Mouse (Mus musculus) stomach, embryonic 16.5 days (tissue): Measurements from ENCODE around the gene Dnajc10. TPM values are rescaled to one million over a fixed set of nuclear protein-coding genes. Genes with fewer than 3 reads are reported as not detected.

Source experiments
- ATAC-seq: fragments of 200-750 bp; cut with Nextera tagmentation; 2 replicates; pipeline ENCODE4 v1.8.0; 2017; ENCODE audit warnings: moderate number of reproducible peaks, moderate TSS enrichment; ENCODE audit not compliant: insufficient read depth, low FRiP score
- H3K27ac ChIP-seq: fragments of 300-500 bp; sonication (generic); 2 replicates; pipeline ENCODE4 v1.5.1; 2014; ENCODE audit warnings: low read length
- H3K27me3 ChIP-seq: fragments of 300-500 bp; sonication (generic); 2 replicates; pipeline ENCODE4 v1.6.1; 2014; ENCODE audit warnings: low read length, control low read depth, mixed read lengths; ENCODE audit not compliant: control insufficient read depth, insufficient read depth
- H3K36me3 ChIP-seq: fragments of 300-500 bp; sonication (generic); 2 replicates; pipeline ENCODE4 v1.6.1; 2014; ENCODE audit warnings: low read length; ENCODE audit not compliant: control insufficient read depth, insufficient read depth
- H3K4me1 ChIP-seq: fragments of 300-500 bp; sonication (generic); 2 replicates; pipeline ENCODE4 v1.6.1; 2014; ENCODE audit warnings: low read length, control low read depth, mixed read lengths; ENCODE audit not compliant: control insufficient read depth, insufficient read depth
- H3K4me2 ChIP-seq: fragments of 300-500 bp; sonication (generic); 2 replicates; pipeline ENCODE4 v1.6.1; 2014; ENCODE audit warnings: low read depth, low read length, mixed read lengths
- H3K4me3 ChIP-seq: fragments of 300-500 bp; sonication (generic); replicated peaks from 2 replicates; pipeline ENCODE4 v1.5.1; 2014; ENCODE audit warnings: mild to moderate bottlenecking, low read length
- H3K9ac ChIP-seq: fragments of 300-500 bp; sonication (generic); 2 replicates; pipeline ENCODE4 v1.6.1; 2014; ENCODE audit warnings: low read length
- H3K9me3 ChIP-seq: fragments of 300-500 bp; sonication (generic); replicated peaks from 2 replicates; pipeline ENCODE4 v1.6.1; 2016; ENCODE audit warnings: low read length, control low read depth; ENCODE audit not compliant: control insufficient read depth
- WGBS: fragments of 180-500 bp; shearing (Covaris S2); extraction: QIAGEN DNeasy Blood & Tissue Kit; methylation state at CpG from one replicate; pipeline ENCODE4 v1.1.7; 2014; 5-methylcytosine and 5-hydroxymethylcytosine counted together
- polyA plus RNA-seq: library from polyadenylated mRNA; unstranded; fragments of >200 nt; fragmentation: Nextera tagmentation; extraction: Ambion mirVana; gene quantifications from 2 replicates; pipeline ENCODE4 v1.2.1, GENCODE M21; 2015

Gene Dnajc10
- 82.4 and 88.0 TPM in 2 replicates for polyA plus RNA-seq

DNA sequence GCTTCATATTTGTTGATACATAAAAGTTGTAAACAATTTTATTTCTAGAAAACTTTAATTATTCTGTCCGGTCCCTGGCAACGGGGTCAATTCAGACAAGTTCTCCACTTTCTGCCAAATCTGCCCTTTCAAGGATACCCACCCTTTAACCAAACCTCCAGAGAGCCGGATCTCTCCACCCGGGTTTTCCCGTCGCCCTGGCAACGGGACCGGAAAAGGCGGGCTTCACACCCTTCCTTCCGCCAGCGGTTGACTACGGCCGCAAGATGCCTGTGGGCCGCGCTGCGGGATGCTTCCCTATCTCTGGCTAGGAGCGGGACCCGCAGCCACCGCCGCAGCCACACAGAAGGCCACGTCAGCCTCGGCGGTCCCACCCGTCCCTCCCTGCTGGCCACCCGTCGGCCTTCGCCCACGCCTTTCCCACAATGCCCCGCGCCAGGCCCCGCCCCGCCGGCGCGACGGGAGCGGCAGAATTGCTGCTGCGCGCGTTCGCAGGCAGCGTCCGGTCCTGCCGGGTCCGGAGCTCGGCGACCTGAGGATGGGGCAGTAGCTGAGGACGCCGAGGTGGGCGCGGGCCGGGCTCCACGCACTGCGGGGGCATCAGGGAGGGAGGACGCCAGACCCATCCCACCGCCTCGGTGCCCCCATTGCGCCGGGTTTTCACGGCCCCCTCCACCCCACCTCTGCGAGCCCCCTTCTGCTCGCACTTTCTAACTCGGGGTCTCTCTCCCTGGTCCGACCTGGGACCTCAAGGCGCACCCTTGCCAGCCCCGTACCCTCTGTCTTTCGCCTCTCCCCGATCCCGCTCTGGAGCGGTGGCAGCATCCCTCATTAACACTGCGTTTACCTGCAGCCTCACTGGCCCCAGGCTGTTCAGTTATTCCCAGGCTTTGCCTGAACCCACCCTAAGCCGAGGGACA lies at the start of gene Dnajc10:
Gene Dnajc10 (plus strand): TSS at position 225 of the 920 bp plus-strand sequence.
- ATAC-seq, result peak; percentile 92
- WGBS, result under 1% methylated on average over 66 of the region's 72 CpGs
- Histone ChIP-seq H3K27ac (peak within 1 kb of the TSS; percentile 96), H3K4me1 (peaks cover 14% of the 10 kb centered on the region), H3K9me3 (no peaks in the 10 kb centered on the region), H3K36me3 (no peaks in the 10 kb centered on the region), H3K4me3 (peak within 1 kb of the TSS; percentile 88), H3K9ac (peak within 1 kb of the TSS; percentile 97), H3K27me3 (no peaks in the 10 kb centered on the region), H3K4me2 (peak within 1 kb of the TSS; percentile 77)

DNA sequence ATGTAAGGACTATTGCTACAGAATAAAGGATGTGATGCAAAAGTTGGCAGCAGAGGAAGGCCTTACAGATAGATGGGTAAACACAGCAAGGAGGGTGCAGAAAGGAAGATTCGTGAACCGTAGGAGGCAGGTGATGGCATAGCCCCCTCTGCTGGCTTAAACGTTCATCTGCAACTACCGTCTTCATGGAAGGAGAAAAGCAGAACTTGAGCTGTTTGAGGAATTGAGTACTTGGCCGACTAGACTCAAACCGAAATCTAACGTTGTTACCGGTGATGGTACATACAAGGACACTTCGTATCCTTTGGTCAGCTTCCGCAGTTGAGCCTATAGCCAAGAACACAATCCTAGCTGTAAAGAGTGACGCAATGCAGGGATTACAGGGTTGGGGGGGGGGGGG lies 48.4 kb upstream of the Dnajc10 start:
- peak overlapping the region; percentile 25 for H3K4me3 ChIP-seq
- 12% methylated on average over 11 of the region's 11 CpGs for WGBS
- H3K27me3 ChIP-seq, result no peaks in the 10 kb centered on the region
- H3K4me2 ChIP-seq, result peak overlapping the region; percentile 43
- ATAC-seq, result no peak
- H3K9ac ChIP-seq, result peak overlapping the region; percentile 43; the same call in 1 of the 2 replicates
- no peaks in the 10 kb centered on the region for H3K9me3 ChIP-seq
- no peaks in the 10 kb centered on the region for H3K36me3 ChIP-seq
- H3K27ac ChIP-seq, result no peak overlapping the region
- H3K4me1 ChIP-seq, result no peaks in the 10 kb centered on the region

DNA sequence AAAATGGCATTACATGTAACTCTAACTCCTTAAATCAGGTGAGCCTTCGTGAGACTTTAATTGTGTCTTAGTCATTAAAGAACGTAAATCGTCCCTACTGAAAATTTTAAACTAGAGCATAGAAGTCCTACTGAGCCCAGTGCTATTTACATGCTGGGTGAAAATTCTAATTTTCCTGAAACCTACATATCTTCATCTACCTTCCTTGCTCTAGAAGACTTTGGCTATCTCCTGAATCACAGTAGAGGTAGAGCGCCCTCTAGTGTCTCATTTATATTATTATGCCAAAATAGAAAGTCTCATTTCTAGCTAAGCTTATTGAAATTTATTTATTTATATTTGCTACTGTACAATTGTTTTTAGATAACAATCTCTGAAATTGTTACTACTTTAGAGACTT lies 47.2 kb upstream of the Dnajc10 start:
- Histone ChIP-seq H3K9me3 (no peaks in the 10 kb centered on the region), H3K4me1 (no peaks in the 10 kb centered on the region), H3K9ac (no peak overlapping the region), H3K4me2 (no peak overlapping the region), H3K4me3 (no peak overlapping the region), H3K27me3 (no peaks in the 10 kb centered on the region), H3K27ac (no peak overlapping the region), H3K36me3 (no peaks in the 10 kb centered on the region)
- WGBS, result 54% methylated on average over 4 of the region's 4 CpGs
- ATAC-seq, result no peak

DNA sequence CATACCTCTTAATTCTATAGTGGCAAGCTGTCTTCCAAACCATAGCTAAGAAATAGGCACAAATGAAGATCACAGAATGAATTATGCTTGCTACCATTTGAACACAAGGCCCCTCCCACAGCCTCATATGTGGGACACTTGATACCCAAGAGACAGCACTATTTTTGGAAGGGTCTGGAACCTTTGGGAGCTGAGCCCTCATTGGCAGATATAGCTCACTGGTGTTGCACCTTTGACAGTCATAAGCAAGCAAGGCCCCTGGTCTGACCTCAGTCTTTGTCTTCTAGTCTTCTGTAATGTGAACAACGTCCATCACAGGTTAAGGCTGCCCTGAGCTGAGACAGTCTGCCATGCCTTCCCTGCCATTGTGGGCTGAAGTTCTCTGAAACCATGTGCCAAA lies 43.8 kb upstream of the Dnajc10 start:
- ATAC-seq, result no peak
- Histone ChIP-seq H3K4me3 (no peak overlapping the region), H3K4me2 (no peak overlapping the region), H3K27me3 (no peaks in the 10 kb centered on the region), H3K9ac (no peak overlapping the region), H3K9me3 (no peaks in the 10 kb centered on the region; the same call in 1 of the 2 replicates), H3K27ac (no peak overlapping the region), H3K36me3 (no peaks in the 10 kb centered on the region), H3K4me1 (no peaks in the 10 kb centered on the region)
- 78% methylated on average over 1 of the region's 1 CpGs for WGBS

DNA sequence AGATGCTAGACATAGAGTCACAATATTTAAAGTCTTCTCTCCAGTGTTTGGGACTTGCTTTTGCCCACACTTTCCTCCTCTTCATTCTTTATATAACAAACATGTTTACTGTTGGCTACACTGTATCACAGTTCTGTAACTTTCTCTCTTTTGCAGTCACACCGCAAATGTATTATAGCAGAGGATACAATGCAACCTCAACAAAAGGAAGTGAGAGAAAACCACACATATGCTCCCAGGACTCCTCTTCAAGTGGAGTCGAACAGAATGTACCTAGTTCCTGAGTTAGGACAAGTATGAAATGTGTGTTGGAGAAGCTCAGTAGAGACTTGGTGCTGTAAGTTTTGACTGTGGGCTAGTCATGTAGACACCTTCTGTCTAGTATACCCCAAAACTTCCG lies 42.2 kb upstream of the Dnajc10 start:
- H3K27ac ChIP-seq, result no peak overlapping the region
- no peak overlapping the region for H3K4me2 ChIP-seq
- no peak overlapping the region for H3K9ac ChIP-seq
- no peaks in the 10 kb centered on the region for H3K4me1 ChIP-seq
- no peaks in the 10 kb centered on the region for H3K36me3 ChIP-seq
- no peaks in the 10 kb centered on the region for H3K27me3 ChIP-seq
- no peak overlapping the region for H3K4me3 ChIP-seq
- H3K9me3 ChIP-seq, result no peaks in the 10 kb centered on the region; the same call in 1 of the 2 replicates
- 93% methylated on average over 3 of the region's 3 CpGs for WGBS
- ATAC-seq, result no peak

DNA sequence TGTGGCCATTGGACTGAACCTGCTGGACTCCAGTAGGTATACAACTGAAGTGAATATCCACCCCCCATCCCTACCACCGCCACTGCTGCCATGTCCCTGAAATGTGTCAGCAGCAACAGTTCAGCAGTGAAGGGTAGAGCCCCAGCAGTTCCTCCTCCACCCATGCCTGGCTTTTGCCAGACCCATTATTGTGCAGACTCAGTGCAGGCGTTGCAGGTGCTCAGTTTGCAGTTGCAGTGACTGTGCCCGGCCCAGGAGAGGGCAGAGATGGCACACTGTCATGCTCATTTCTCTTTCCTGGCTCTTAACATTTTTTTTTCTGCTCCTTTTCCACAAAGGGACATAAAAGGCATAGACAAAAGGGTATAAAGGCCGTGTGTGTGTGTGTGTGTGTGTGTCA lies 41.5 kb upstream of the Dnajc10 start:
- H3K4me3 ChIP-seq, result no peak overlapping the region
- H3K4me1 ChIP-seq, result no peaks in the 10 kb centered on the region
- H3K27ac ChIP-seq, result no peak overlapping the region
- 74% methylated on average over 4 of the region's 4 CpGs for WGBS
- no peaks in the 10 kb centered on the region; the same call in 1 of the 2 replicates for H3K9me3 ChIP-seq
- H3K27me3 ChIP-seq, result no peaks in the 10 kb centered on the region
- no peaks in the 10 kb centered on the region for H3K36me3 ChIP-seq
- ATAC-seq, result no peak
- H3K9ac ChIP-seq, result no peak overlapping the region
- H3K4me2 ChIP-seq, result no peak overlapping the region

DNA sequence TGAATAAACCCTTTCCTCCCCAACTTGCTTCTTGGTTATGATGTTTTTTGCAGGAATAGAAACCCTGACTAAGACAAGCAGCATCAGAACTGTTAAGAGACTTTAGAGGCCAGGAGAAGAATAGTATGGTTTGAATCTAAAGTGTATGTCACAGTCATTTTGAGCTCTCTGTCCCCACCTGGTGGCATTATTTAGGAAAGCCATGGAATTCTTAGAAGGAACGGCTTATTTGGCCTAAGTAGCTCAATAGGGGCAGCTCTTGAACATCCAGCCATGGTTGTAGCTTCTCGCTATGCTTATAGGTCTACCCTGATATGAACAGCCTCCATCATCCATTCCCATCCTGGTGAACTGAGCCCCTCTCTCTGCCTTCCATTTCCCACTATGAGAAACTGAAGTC lies 40.1 kb upstream of the Dnajc10 start:
- Histone ChIP-seq H3K36me3 (no peaks in the 10 kb centered on the region), H3K4me3 (no peak overlapping the region), H3K9me3 (no peaks in the 10 kb centered on the region; the same call in 1 of the 2 replicates), H3K4me1 (no peaks in the 10 kb centered on the region), H3K9ac (no peak overlapping the region), H3K27ac (no peak overlapping the region), H3K4me2 (no peak overlapping the region), H3K27me3 (no peaks in the 10 kb centered on the region)
- ATAC-seq, result no peak
- WGBS, result 45% methylated on average over 2 of the region's 2 CpGs

DNA sequence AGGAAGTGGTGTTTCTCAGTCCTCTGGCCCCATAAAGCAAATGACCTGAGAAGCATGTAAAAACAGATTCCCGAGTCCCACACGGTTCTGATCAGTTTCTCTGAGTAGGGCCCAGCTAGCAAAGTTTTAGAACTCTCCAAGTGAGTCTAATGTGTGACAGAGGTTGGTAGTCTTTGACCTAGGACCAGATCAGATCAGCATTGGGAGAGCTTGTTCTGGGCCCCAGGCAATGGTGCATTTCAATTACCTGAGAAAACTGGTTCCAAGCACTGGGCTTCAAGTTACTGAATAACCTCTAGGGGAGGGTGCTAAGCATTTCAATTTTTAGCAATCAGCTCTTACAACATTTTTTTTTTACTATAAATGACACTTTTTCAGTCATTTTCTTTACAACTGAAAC lies 33.1 kb upstream of the Dnajc10 start:
- H3K4me1 ChIP-seq, result no peaks in the 10 kb centered on the region
- no peaks in the 10 kb centered on the region for H3K9me3 ChIP-seq
- H3K27me3 ChIP-seq, result no peaks in the 10 kb centered on the region
- no peak overlapping the region for H3K4me3 ChIP-seq
- H3K9ac ChIP-seq, result no peak overlapping the region
- ATAC-seq, result no peak
- H3K36me3 ChIP-seq, result no peaks in the 10 kb centered on the region
- WGBS, result 71% methylated on average over 2 of the region's 2 CpGs
- no peak overlapping the region for H3K4me2 ChIP-seq
- H3K27ac ChIP-seq, result no peak overlapping the region

DNA sequence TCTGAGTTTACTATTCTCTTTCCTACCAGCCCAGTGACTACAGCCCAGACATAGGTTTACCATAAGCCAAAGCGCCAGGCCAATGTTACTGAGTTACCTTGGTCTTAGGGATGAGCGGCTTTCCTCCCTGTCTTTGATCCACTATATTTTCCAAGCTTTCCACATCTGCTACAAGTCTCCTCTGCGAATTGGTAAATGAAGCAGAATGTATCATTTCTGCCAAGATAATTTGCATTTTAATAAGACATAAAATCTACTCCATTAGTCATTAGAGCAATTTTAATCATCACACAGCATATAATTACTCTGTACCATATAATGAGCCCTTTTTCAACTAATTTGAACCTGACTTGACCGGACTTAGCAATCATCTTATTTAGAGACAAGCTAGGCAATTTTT lies 28.9 kb upstream of the Dnajc10 start:
- Histone ChIP-seq H3K27ac (no peak overlapping the region), H3K4me1 (no peaks in the 10 kb centered on the region), H3K9me3 (no peaks in the 10 kb centered on the region), H3K4me2 (no peak overlapping the region), H3K4me3 (no peak overlapping the region), H3K27me3 (no peaks in the 10 kb centered on the region), H3K9ac (no peak overlapping the region), H3K36me3 (no peaks in the 10 kb centered on the region)
- ATAC-seq, result no peak
- WGBS, result 90% methylated on average over 4 of the region's 4 CpGs
